Mouse (Mus musculus): ENCODE measurements around the gene Med27. TPM values are rescaled to one million over a fixed set of nuclear protein-coding genes. Genes with fewer than 3 reads are reported as not detected.

The Med27 gene
- polyA plus RNA-seq, 1 experiment = 41.7 TPM

GRCm38 (mm10) chr2:29551816-29552585 lies 205.4 kb downstream of the Med27 start:
- no peak for DNase-seq (ENCODE audit: extremely low spot score in 1 of 2, low spot score in 1 of 2)

GRCm38 (mm10) chr2:29553945-29554634 lies 207.5 kb downstream of the Med27 start:
- peak in 1 of 2 experiments; percentile 64 for DNase-seq (ENCODE audit: extremely low spot score in 1 of 2, low spot score in 1 of 2)

GRCm38 (mm10) chr2:29558561-29558960 lies 211.9 kb downstream of the Med27 start:
- no peak for DNase-seq (ENCODE audit: extremely low spot score in 1 of 2, low spot score in 1 of 2)

- no peak for DNase-seq (ENCODE audit: extremely low spot score in 1 of 2, low spot score in 1 of 2)
Observed at GRCm38 (mm10) chr2:29559955-29560354, 213.3 kb downstream of the Med27 start.

GRCm38 (mm10) chr2:29561468-29561867 lies 214.8 kb downstream of the Med27 start:
- DNase-seq (ENCODE audit: extremely low spot score in 1 of 2, low spot score in 1 of 2) = no peak

- DNase-seq (ENCODE audit: extremely low spot score in 1 of 2, low spot score in 1 of 2) = peak; percentile 60 to 82
Observed at GRCm38 (mm10) chr2:29563986-29564385, 217.4 kb downstream of the Med27 start.

GRCm38 (mm10) chr2:29565570-29566433 lies 219.2 kb downstream of the Med27 start:
- DNase-seq (ENCODE audit: extremely low spot score in 1 of 2, low spot score in 1 of 2) = no peak

- DNase-seq (ENCODE audit: extremely low spot score in 1 of 2, low spot score in 1 of 2) = peak in 1 of 2 experiments; percentile 32
Observed at GRCm38 (mm10) chr2:29571921-29572700, 225.5 kb downstream of the Med27 start.

GRCm38 (mm10) chr2:29572811-29573427 lies 226.3 kb downstream of the Med27 start:
- no peak for DNase-seq (ENCODE audit: extremely low spot score in 1 of 2, low spot score in 1 of 2)

- no peak for DNase-seq (ENCODE audit: extremely low spot score in 1 of 2, low spot score in 1 of 2)
Observed at GRCm38 (mm10) chr2:29573591-29573990, 227.0 kb downstream of the Med27 start.

GRCm38 (mm10) chr2:29574187-29574586 lies 227.6 kb downstream of the Med27 start:
- DNase-seq (ENCODE audit: extremely low spot score in 1 of 2, low spot score in 1 of 2) = no peak

Other genes starting within 250 kb of the Med27 start
- gene Setx, start 222.6 kb upstream of the Med27 start, polyA plus RNA-seq (2012; rRNA removed) = 13.4 and 14.8 TPM in 2 replicates
- 47.4 and 50.5 TPM in 2 replicates for gene Ntng2, start 93.8 kb upstream of the Med27 start, polyA plus RNA-seq (2012; rRNA removed)

All from frontal cortex, adult 2 months (tissue).